Mouse (Mus musculus): ENCODE results near the gene Arhgap30. TPM values are rescaled to one million over a fixed set of nuclear protein-coding genes. Genes with fewer than 3 reads are reported as not detected.

The Arhgap30 gene
- total RNA-seq (2017): 441 and 469 TPM in 2 replicates

DNA sequence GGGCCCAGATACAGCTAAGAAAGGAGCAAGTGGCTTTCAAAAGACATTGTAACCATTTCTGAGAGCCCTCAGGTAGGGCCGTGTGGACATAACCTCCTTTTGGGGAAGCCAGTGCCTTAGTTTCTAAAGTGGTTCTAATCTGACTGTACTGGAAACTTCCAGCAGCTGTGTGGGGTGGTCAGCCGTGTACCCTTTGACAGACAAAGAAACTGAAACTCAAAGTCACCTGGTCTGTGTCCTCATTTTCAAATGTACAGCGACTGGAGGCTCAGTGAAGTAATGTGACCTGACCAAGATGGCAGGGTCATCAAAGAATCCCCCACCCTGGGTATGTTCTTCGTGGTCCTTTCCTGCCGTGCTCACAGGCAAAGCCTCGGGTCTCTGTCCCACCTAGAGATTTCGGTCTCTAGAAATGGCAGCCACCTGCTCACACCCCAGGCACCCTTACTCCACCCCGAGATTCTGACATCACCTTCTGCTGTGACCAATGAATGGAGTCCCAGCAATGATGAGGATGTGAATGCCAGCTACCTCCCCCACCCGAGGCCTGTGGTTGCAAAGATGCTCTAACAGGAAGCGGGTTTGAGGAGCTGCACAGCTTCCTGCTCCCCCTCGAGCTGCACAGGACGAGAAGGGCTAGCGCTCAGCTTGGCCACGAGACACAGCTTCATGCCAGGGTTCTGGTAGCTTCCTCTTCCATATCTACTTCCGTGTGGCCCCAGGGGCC is at the start of gene Arhgap30:
Arhgap30 (plus strand) TSS at position 579 of the 727 bp plus-strand sequence.
- peak; percentile 90 for ATAC-seq (ENCODE audit: extremely low read depth, insufficient number of reproducible peaks, low FRiP score, poor library complexity, severe bottlenecking)

DNA sequence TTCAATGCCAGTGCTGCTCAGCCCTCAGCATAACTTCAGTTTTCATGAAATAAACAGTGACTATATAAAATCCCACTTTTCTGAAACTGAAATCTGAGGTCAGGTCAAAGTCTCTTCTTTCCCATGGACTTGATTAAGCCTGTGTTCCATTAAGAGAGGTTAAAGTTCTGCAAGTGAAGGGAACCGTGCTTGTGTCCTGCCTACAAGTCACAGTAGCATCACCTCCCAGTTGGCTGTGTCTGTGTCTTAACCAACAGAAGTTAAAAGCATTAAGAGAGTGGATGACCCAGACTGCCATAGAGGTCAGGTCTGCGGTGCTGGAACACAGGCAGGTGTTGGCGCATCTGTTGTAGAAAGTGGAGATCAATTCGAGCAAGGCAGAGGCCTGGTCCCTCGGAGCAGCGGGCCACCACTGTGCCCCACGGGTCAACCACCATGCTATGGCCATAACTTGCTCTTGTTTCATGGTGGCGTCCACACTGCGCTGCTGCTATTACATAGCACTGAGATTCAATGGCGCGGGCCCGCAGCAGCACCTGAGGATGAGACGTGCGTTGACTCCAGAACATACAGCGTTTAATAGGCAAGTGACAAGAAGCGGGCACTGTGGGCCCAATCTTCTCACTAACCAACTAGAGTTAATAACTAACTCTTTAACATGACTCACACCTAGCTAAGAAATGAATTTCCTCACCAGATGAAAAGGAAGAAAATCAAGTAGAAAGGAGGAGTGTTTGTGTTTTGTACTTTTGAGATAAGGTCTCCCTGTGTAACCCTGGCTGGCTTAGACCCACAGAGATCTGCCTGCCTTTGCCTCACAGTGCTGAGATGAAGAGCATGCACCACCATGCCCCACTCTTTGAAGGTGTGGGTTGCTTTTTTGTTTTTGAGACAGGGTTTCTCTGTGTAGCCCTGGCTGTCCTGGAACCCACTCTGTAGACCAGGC is 46.2 kb upstream of the Arhgap30 start:
- ATAC-seq (ENCODE audit: extremely low read depth, insufficient number of reproducible peaks, low FRiP score, poor library complexity, severe bottlenecking): no peak

DNA sequence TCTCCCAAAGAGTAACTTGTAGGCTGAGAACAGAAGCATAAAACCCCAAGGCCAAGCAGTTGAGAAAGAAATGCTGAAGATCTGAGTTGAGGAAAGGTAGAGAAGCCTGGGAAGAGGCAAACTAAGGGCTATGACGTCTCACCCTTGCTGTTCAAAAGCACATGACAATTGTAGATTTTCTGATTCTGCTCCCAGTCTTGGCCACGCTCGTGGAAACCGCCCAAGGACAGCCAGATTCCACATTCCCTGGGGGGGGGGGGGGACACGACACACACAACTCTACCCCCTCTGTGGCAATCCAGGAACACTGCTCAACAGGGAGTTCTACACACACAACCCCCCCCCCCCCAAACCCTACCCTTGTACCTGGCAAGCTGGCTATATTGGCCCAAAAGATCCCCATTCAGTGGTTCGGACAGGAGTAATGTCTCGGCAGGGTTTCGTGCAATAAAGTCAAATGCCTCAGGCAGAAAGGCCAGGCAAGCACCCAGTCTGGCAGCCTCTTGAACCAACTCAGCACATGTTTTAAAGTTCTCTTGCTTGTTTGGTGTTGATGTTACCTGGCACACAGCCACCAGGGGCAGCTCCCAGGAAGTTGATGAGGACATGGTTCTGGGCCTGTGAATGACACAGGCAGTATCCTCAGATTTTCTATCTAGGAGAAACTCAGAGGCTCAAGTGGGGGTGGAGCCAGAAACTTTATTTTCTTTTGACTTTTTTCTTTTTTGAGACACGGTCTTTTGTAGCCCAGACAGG is 44.7 kb upstream of the Arhgap30 start:
- ATAC-seq (ENCODE audit: extremely low read depth, insufficient number of reproducible peaks, low FRiP score, poor library complexity, severe bottlenecking): no peak

DNA sequence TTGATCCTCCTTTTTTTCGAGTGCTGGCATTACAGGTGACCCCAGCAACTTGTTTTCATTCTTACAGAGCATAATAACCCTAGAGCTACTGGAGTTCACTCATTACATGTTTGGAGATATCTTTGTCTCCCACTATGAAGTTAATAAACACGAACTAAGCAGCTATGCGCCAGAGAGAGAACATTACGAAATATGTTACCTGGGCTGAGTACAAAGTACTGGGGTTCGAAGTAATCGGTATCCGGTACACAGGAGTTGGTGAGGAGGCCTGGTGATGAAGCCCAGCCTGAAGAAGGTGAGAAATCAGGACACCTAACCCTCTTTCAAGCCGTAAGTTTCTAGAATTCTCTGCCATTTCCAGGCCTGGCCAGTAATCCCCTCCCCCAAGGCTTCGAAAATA is 44.0 kb upstream of the Arhgap30 start:
- ATAC-seq (ENCODE audit: extremely low read depth, insufficient number of reproducible peaks, low FRiP score, poor library complexity, severe bottlenecking): no peak

DNA sequence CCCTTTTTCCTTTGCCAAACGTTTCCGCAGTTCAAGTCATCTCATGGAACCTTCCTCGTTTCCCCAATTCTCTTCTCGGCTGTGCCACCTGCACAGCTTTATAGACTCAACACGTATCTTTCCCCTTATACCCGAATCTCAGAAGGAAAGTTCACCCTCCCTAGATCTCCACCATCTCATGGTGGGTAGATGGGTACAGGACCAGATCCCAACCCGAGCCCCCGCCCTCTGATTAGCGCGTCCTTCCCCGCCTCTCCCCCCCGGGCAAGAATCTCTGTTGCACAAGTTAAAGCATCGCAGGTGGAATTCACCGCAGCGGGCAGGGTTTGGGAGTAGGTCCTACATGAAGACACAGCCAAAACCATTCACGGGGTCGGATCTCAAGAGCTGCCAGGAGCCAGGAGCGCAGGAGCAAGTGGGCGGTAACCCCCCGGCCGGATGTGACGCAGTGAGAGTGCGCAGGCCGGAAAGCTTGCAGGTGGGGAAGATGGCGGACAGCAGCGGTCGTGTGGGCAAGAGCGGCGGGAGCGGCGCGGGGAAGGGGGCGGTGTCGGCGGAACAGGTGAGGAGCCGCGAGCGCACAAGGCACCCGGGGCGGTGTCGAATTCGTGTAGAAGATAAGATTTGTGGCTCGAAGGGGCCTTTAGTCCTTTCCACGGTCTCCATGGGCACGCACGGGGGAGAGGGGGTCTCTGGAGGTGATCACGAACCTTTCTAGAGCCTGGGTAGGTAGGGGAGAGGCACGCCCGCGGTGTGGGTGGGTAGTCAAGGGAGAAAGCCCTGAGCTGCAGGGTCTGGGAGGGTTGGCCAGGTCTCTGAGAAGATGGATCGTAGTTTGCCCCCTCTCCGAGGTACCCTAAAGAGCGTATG is 43.3 kb upstream of the Arhgap30 start, which contains the start of the genes Nit1 and Pfdn2:
Nit1 (minus strand) TSS at position 422 of the 870 bp plus-strand sequence.
Pfdn2 (plus strand) TSS at position 446 of the 870 bp plus-strand sequence.
- ATAC-seq (ENCODE audit: extremely low read depth, insufficient number of reproducible peaks, low FRiP score, poor library complexity, severe bottlenecking): peak; percentile 97

GRCm38 (mm10) chr1:171346095-171346450 is 42.7 kb upstream of the Arhgap30 start:
- ATAC-seq (ENCODE audit: extremely low read depth, insufficient number of reproducible peaks, low FRiP score, poor library complexity, severe bottlenecking): no peak; the same call in 1 of the 2 replicates

DNA sequence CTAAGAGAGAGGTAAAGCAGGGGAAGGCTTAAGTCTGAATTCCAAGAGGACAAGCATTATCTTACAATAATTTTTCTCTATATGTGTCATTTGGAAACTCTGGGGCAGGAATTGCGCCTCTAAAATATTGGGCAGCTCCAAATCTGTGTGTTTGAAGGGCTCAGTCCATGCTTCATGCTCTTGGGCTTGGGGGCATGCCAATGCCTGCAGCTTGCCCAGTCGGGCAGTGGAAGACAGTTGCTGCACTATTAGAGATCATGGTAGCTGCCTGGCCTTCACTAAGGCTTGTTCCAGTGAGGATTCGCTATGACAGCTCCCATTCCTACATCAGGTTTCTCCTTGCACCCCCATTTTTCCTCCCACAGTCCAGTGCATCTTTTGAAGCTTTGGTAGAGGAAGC is 40.1 kb upstream of the Arhgap30 start:
- no peak for ATAC-seq (ENCODE audit: extremely low read depth, insufficient number of reproducible peaks, low FRiP score, poor library complexity, severe bottlenecking)

DNA sequence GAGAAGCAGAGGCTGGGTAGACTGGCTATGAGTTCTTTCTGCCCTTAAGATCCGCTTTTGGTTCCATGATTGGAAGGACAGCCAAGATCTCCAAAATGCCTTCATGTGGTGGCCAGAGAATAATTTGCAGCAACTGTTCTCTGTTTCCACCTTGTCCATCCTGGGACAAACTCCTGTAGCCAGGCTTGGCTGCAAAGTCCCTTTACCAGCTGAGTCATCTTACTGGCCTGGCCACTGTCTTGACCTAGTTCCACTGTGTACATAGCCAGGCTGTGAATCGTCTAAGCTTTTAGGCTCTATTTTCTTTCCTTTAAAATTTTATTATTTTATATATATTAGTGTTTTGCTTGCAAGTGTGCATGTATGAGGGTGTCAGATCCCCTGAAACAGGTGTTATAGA is 39.5 kb upstream of the Arhgap30 start:
- ATAC-seq (ENCODE audit: extremely low read depth, insufficient number of reproducible peaks, low FRiP score, poor library complexity, severe bottlenecking): no peak

DNA sequence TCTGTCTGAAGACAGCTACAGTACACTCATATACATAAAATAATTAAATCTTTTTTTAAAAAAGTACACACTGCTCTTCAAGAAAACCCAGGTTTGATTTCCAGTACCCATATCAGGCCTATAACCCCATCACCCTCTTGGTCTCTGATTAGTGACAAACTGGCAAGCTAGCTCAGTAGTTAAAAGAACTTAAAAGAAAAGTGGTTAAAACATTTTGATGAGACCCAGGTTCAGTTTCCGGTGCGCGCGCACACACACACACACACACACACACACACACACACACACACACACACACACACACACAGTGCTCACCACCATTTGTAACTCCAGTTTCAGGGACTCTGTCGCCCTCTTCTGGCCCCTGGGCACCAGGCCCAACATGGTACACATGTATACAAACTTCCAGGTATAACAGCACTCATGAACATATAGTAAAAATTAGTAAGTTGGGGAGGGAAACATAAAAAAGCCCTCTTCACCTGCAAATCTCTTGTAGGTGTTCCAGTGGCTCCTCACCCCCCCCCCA is 32.9 kb upstream of the Arhgap30 start:
- ATAC-seq (ENCODE audit: extremely low read depth, insufficient number of reproducible peaks, low FRiP score, poor library complexity, severe bottlenecking): no peak

- ATAC-seq (ENCODE audit: extremely low read depth, insufficient number of reproducible peaks, low FRiP score, poor library complexity, severe bottlenecking): no peak
Observed at GRCm38 (mm10) chr1:171356814-171357213, 31.9 kb upstream of the Arhgap30 start.

GRCm38 (mm10) chr1:171358421-171358820 is 30.3 kb upstream of the Arhgap30 start:
- peak; percentile 15; the same call in 1 of the 2 replicates for ATAC-seq (ENCODE audit: extremely low read depth, insufficient number of reproducible peaks, low FRiP score, poor library complexity, severe bottlenecking)

DNA sequence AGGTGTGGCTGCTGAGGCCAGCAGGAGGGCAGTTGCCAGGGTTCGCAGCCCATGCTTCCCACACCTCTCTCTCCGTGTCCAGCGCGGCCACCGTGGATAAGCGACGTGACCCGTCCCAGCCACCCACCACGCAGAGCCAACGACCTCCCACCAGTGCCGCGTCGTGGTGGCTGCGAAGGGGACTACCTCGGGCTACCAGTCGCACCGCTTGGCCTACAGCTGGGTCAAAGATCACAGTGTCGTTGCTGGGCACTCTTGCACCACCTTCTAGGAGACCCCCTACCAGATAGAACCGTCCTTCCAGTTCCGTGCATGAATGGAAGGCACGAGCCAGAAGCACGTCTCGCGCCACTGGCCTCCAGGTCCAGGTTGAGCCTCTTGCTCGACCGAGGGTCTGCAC is 28.5 kb upstream of the Arhgap30 start:
- ATAC-seq (ENCODE audit: extremely low read depth, insufficient number of reproducible peaks, low FRiP score, poor library complexity, severe bottlenecking): no peak

GRCm38 (mm10) chr1:171360656-171361055 is 28.1 kb upstream of the Arhgap30 start, which contains the start of gene Klhdc9:
Gene Klhdc9 (minus strand): TSS chr1:171360798.
- ATAC-seq (ENCODE audit: extremely low read depth, insufficient number of reproducible peaks, low FRiP score, poor library complexity, severe bottlenecking): peak; percentile 79

DNA sequence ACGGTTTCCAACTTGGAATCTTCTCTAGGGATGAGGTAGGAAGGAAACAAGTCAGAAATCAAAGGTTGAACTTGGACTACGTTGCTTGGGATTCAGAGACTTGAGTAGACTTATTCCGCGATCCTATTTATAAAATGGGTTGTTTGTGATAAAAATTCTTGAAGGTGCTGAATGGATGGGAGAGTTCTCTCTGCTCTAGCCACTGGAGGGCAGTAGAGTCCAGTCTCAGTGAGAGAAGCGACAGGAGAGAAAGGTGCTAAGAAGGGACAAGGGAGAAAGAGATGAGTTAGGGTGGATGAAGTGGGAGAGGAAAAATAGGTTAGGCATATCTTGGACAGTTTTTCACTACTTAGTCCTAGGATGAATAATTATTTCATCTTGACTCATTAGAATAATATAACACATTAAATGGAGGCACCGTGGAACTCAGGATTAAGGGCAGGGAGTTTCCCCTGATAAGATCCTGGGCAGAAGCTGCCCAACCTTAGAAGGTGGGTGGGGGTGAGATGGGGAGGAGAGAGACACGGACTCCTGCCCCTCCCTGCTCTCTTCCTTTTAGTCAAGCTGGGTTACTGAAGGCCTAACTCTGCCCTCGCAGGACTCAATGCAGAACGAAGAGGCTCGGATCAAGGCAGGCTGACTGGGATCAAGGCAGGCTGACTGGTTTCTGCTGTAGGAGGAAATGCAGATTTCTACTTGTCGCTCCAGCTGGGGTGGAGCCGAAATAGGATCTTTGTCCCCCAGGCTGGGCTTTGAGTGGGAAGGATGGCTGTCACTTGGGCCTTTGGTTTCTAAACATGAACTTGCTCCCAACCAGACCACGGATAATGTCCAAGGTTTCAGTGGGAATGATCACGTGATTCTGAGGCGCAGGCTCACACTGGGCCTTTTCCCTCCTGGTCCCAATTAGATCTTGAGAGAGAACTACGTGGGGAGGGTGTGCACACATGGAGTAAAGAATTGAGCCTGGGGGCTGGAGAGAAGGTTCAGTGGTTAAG is 27.3 kb upstream of the Arhgap30 start:
- ATAC-seq (ENCODE audit: extremely low read depth, insufficient number of reproducible peaks, low FRiP score, poor library complexity, severe bottlenecking): peak; percentile 75

GRCm38 (mm10) chr1:171365934-171366333 is 22.8 kb upstream of the Arhgap30 start:
- no peak for ATAC-seq (ENCODE audit: extremely low read depth, insufficient number of reproducible peaks, low FRiP score, poor library complexity, severe bottlenecking)

GRCm38 (mm10) chr1:171369845-171370556 is 18.8 kb upstream of the Arhgap30 start, which contains the start of gene Nectin4:
Gene Nectin4 (plus strand): TSS chr1:171370099.
- ATAC-seq (ENCODE audit: extremely low read depth, insufficient number of reproducible peaks, low FRiP score, poor library complexity, severe bottlenecking): peak; percentile 28; the same call in 1 of the 2 replicates
